Mouse (Mus musculus): ENCODE results near the gene Nme4. TPM values are rescaled to one million over a fixed set of nuclear protein-coding genes. Genes with fewer than 3 reads are reported as not detected.
"Not testable (repeated sequence)": the region's sequence is repeated elsewhere in the genome, so short reads cannot be mapped to it uniquely, and the experiment has no call there.

Nme4 gene
- polyA plus RNA-seq, 1 experiment from 2014 or later: 23.2 TPM

DNA sequence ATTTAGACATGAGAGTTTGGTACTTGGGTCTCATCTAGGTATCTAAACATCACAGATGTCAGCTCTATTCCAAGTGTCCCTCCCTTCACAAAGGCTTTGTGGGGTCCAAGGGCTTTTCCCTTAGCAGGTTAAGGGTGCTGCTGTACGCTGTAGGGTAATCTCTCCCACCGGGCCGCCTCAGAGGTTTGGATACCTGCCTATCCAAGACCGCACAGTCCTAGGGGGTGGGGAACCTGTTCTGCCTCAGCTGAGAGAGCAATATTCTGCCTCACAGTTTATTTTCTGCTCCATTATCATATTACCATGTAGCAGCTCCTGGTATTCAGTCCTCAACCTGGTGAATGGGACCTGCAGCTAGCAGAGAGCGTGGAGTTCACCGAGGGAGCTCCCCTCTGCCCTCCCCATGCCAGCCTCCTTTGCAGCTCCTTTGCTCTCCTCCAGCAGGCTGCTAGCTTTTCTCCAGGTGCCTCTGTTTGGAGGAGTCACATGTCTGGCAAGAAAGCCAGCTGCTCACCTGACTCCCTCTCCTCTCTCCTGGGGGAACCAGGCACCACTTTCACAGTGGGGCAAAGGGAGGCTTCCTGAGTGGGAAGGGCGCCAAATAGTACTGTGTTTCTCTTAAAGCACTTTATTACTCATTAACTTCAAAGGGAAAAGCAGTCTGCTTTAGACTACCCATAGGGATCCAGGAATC, 19.9 kb upstream of the Nme4 start:
- Histone ChIP-seq H3K27me3 (replicated peaks; ENCODE audit: control insufficient read depth, insufficient read depth, low read length) (peaks cover 34% of the 10 kb centered on the region), H3K4me1 (ENCODE audit: control insufficient read depth, insufficient read depth, low read depth, low read length) (peaks cover 13% of the 10 kb centered on the region)
- ATAC-seq: no peak

DNA sequence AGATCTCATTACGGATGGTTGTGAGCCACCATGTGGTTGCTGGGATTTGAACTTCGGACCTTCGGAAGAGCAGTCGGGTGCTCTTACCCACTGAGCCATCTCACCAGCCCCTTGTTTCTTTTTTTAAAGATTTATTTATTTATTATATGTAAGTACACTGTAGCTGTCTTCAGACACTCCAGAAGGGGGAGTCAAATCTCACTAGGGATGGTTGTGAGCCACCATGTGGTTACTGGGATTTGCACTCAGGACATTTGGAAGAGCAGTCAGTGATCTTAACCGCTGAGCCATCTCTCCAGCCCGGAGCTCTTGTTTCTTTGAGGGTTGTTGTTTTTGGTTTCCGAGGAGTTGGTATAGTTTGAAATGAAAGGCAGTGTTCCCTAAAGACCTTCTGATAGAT, 19.1 kb upstream of the Nme4 start:
- not testable (repeated sequence) for H3K4me2 ChIP-seq (ENCODE audit: low read length); H3K36me3 ChIP-seq (ENCODE audit: control insufficient read depth, insufficient read depth, low read length); H3K4me1 ChIP-seq (ENCODE audit: control insufficient read depth, insufficient read depth, low read depth, low read length); ATAC-seq; H3K27ac ChIP-seq (ENCODE audit: low read depth, low read length); H3K9me3 ChIP-seq (ENCODE audit: control insufficient read depth, low read length); H3K9ac ChIP-seq (ENCODE audit: low read depth, low read length); H3K4me3 ChIP-seq (ENCODE audit: low read length)
- 62% methylated on average over 7 of the region's 7 CpGs for WGBS
- H3K27me3 ChIP-seq (replicated peaks; ENCODE audit: control insufficient read depth, insufficient read depth, low read length): peaks cover 34% of the 10 kb centered on the region

More for the DNA sequence above, 19.9 kb upstream of the Nme4 start:
- H3K36me3 ChIP-seq (ENCODE audit: control insufficient read depth, insufficient read depth, low read length): no peaks in the 10 kb centered on the region
- H3K27ac ChIP-seq (ENCODE audit: low read depth, low read length): no peak overlapping the region
- H3K4me3 ChIP-seq (ENCODE audit: low read length): no peak overlapping the region
- no peak overlapping the region for H3K9ac ChIP-seq (ENCODE audit: low read depth, low read length)
- no peaks in the 10 kb centered on the region for H3K9me3 ChIP-seq (ENCODE audit: control insufficient read depth, low read length)
- no peak overlapping the region for H3K4me2 ChIP-seq (ENCODE audit: low read length)
- 84% methylated on average over 7 of the region's 7 CpGs for WGBS

DNA sequence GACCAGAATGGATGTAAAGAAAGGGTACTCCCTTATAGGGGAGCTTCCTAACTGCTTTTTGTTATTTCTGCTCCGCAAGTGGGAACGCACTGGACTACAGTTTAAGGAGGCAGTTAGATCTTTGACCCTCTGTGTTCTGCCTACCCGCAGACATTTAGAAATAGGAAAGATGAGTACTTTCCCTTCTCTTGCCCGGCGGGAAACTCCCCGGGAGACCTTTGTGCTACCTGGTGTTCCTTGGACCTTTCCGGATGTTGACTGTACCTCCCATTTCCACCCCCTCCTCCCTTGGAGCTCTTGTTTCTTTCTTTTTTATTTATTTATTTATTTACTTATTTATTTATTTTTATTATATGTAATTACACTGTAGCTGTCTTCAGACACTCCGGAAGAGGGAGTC, 18.7 kb upstream of the Nme4 start:
- ATAC-seq: no peak
- no peak overlapping the region for H3K27ac ChIP-seq (ENCODE audit: low read depth, low read length)
- peaks cover 34% of the 10 kb centered on the region for H3K27me3 ChIP-seq (replicated peaks; ENCODE audit: control insufficient read depth, insufficient read depth, low read length)
- H3K9me3 ChIP-seq (ENCODE audit: control insufficient read depth, low read length): no peaks in the 10 kb centered on the region
- H3K9ac ChIP-seq (ENCODE audit: low read depth, low read length): peak overlapping the region; percentile 94
- H3K4me2 ChIP-seq (ENCODE audit: low read length): peak overlapping the region; percentile 90
- no peaks in the 10 kb centered on the region for H3K36me3 ChIP-seq (ENCODE audit: control insufficient read depth, insufficient read depth, low read length)
- peak overlapping the region; percentile 71 for H3K4me3 ChIP-seq (ENCODE audit: low read length)
- 9% methylated on average over 8 of the region's 8 CpGs for whole genome bisulfite sequencing
- H3K4me1 ChIP-seq (ENCODE audit: control insufficient read depth, insufficient read depth, low read depth, low read length): peaks cover 9% of the 10 kb centered on the region

DNA sequence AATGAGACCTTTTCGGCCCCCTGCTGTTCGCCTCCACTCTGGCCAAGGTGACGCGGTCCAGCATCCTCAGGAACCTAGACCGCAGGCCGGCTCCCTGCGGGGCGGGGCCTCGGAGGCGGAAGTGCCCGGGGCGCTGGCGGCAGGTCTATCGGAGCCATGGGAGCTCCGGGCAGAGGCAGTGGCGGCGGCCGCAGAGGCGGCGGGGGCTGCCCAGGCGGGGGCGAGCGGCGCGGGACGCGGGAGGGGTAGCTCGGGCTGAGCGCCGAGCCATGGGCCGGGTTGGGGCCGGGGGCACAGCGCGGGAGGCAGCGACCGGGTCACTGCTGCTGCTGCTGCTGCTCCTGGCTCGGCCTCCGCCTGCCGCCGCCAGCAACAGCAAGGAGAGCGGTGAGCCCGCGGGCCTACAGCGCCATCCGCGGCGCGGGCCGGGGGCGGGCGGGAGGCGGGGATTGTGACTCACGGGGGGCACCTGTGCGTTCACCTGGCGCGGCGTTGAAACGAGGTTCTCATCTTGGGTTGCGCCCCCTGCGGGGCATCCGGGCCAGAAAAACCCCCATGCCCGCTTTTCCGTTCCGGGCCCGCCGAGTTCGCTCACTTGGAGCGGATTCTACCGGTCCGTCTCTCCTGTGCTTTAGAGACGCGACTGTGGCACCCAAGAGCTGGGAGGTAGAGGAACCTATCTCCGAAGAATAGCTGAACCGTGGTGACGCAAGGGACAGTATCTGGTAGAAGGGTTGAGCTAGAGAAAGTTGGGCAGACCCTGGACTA, 18.0 kb upstream of the Nme4 start, which contains the start of gene Tmem8:
Tmem8 (plus strand) TSS at position 119 of the 768 bp plus-strand sequence.
- no peaks in the 10 kb centered on the region for H3K36me3 ChIP-seq (ENCODE audit: control insufficient read depth, insufficient read depth, low read length)
- peak within 1 kb of the TSS; percentile 90 for H3K4me2 ChIP-seq (ENCODE audit: low read length)
- H3K9ac ChIP-seq (ENCODE audit: low read depth, low read length): peak within 1 kb of the TSS; percentile 94
- H3K27ac ChIP-seq (ENCODE audit: low read depth, low read length): peak within 1 kb of the TSS; percentile 73
- H3K9me3 ChIP-seq (ENCODE audit: control insufficient read depth, low read length): no peaks in the 10 kb centered on the region
- WGBS: under 1% methylated on average over 65 of the region's 75 CpGs
- peaks cover 9% of the 10 kb centered on the region for H3K4me1 ChIP-seq (ENCODE audit: control insufficient read depth, insufficient read depth, low read depth, low read length)
- peaks cover 34% of the 10 kb centered on the region for H3K27me3 ChIP-seq (replicated peaks; ENCODE audit: control insufficient read depth, insufficient read depth, low read length)
- peak within 1 kb of the TSS; percentile 71 for H3K4me3 ChIP-seq (ENCODE audit: low read length)
- ATAC-seq: peak; percentile 72

DNA sequence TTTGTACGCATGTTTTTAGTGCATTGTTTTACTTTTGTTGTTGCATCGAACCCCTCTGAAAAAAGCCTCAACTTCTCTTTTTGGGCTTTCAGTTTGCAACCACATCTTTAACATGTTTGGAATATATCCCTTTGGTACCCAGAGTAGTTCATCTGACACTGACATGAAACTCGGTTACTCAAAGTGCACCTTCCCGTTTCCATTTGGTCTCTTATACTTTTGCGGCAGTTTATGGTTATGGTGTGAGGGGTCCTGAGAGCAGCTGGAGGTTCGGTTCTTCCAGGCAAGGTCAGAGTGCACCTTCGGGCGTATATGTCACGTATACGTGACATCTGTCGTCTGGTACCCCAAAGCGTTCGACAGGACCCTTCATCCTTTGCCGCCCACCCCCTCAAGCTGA, 17.3 kb upstream of the Nme4 start:
- 0 out of 2 replicates have a peak, but pooled peaks have one; percentile 3 for ATAC-seq
- peaks cover 9% of the 10 kb centered on the region for H3K4me1 ChIP-seq (ENCODE audit: control insufficient read depth, insufficient read depth, low read depth, low read length)
- peak overlapping the region; percentile 71 for H3K4me3 ChIP-seq (ENCODE audit: low read length)
- 18% methylated on average over 14 of the region's 14 CpGs for WGBS
- peaks cover 30% of the 10 kb centered on the region for H3K27me3 ChIP-seq (replicated peaks; ENCODE audit: control insufficient read depth, insufficient read depth, low read length)
- H3K36me3 ChIP-seq (ENCODE audit: control insufficient read depth, insufficient read depth, low read length): no peaks in the 10 kb centered on the region
- H3K4me2 ChIP-seq (ENCODE audit: low read length): peak overlapping the region; percentile 90
- H3K9ac ChIP-seq (ENCODE audit: low read depth, low read length): peak overlapping the region; percentile 94
- no peaks in the 10 kb centered on the region for H3K9me3 ChIP-seq (ENCODE audit: control insufficient read depth, low read length)
- no peak overlapping the region for H3K27ac ChIP-seq (ENCODE audit: low read depth, low read length)

DNA sequence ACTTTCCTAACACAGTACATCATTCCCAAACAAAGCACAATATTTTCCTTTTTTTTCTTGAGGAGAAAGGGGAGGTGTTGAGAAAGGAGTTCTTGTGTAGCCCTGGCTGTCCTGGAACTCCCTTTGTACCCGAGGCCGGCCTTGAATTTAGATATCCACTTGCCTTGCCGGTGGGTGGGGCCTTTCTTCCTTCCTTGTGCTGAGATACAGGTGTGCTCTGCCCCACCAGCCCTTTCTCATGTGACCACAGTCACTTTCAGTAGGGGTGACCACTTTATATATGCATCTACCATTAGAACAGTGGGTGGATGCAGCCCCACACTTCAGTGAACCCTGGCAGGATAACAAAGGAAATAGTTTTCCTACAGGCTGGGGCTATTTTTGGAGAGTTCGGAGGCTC, 16.3 kb upstream of the Nme4 start:
- Histone ChIP-seq H3K27me3 (replicated peaks; ENCODE audit: control insufficient read depth, insufficient read depth, low read length) (peaks cover 24% of the 10 kb centered on the region), H3K4me1 (ENCODE audit: control insufficient read depth, insufficient read depth, low read depth, low read length) (peaks cover 9% of the 10 kb centered on the region), H3K9ac (ENCODE audit: low read depth, low read length) (no peak overlapping the region), H3K4me2 (ENCODE audit: low read length) (no peak overlapping the region), H3K4me3 (ENCODE audit: low read length) (no peak overlapping the region), H3K9me3 (ENCODE audit: control insufficient read depth, low read length) (no peaks in the 10 kb centered on the region), H3K27ac (ENCODE audit: low read depth, low read length) (no peak overlapping the region), H3K36me3 (ENCODE audit: control insufficient read depth, insufficient read depth, low read length) (no peaks in the 10 kb centered on the region)
- ATAC-seq: no peak
- 28% methylated on average over 4 of the region's 4 CpGs for WGBS

DNA sequence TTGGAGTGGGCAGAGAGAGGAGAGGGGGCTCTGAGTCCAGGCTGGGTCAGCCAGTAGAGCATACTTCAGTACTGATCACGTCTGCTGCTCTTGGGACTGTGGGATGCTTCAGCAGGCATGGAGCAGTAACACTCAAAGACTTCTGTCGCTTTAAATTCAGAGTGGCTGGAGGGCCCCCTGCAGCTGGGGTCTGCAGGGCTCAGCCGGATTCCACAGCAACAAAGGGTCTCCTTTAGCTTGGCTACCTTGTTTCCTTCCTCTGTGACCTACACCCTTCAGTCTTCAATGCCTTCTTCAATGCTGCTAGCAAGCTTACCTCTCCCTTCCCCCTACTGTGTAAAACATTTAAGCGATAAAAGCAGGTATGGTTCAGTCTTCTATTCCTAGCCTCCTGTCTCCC, 15.6 kb upstream of the Nme4 start:
- ATAC-seq: no peak
- WGBS: 4% methylated on average over 4 of the region's 4 CpGs
- no peak overlapping the region for H3K4me2 ChIP-seq (ENCODE audit: low read length)
- peaks cover 20% of the 10 kb centered on the region for H3K27me3 ChIP-seq (replicated peaks; ENCODE audit: control insufficient read depth, insufficient read depth, low read length)
- H3K27ac ChIP-seq (ENCODE audit: low read depth, low read length): no peak overlapping the region
- H3K9ac ChIP-seq (ENCODE audit: low read depth, low read length): no peak overlapping the region
- H3K36me3 ChIP-seq (ENCODE audit: control insufficient read depth, insufficient read depth, low read length): no peaks in the 10 kb centered on the region
- peaks cover 9% of the 10 kb centered on the region for H3K4me1 ChIP-seq (ENCODE audit: control insufficient read depth, insufficient read depth, low read depth, low read length)
- H3K4me3 ChIP-seq (ENCODE audit: low read length): no peak overlapping the region
- H3K9me3 ChIP-seq (ENCODE audit: control insufficient read depth, low read length): no peaks in the 10 kb centered on the region

DNA sequence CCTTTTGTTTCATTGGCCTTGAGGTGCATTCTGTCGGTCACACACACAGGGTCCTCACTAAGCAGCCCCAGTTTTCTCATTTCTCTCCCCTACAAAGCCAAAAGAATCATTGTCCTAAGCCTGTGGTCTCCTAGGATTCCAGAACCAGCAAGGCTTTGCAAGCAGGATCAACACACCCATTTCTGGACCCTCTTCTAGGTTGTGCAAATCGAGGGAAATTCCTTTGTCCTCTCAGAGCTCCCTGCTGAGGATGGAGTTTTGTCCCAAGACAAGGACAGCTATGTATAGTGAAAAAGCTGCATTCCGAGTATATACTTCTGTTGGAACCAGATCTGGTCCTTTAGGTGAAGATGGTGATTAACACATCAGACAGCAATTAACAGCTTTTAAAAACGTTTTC, 14.8 kb upstream of the Nme4 start:
- no peaks in the 10 kb centered on the region for H3K36me3 ChIP-seq (ENCODE audit: control insufficient read depth, insufficient read depth, low read length)
- no peak overlapping the region for H3K27ac ChIP-seq (ENCODE audit: low read depth, low read length)
- peaks cover 9% of the 10 kb centered on the region for H3K4me1 ChIP-seq (ENCODE audit: control insufficient read depth, insufficient read depth, low read depth, low read length)
- H3K4me3 ChIP-seq (ENCODE audit: low read length): no peak overlapping the region
- H3K4me2 ChIP-seq (ENCODE audit: low read length): no peak overlapping the region
- no peaks in the 10 kb centered on the region for H3K9me3 ChIP-seq (ENCODE audit: control insufficient read depth, low read length)
- 18% methylated on average over 4 of the region's 4 CpGs for WGBS
- no peak overlapping the region for H3K9ac ChIP-seq (ENCODE audit: low read depth, low read length)
- peaks cover 11% of the 10 kb centered on the region for H3K27me3 ChIP-seq (replicated peaks; ENCODE audit: control insufficient read depth, insufficient read depth, low read length)
- ATAC-seq: no peak

DNA sequence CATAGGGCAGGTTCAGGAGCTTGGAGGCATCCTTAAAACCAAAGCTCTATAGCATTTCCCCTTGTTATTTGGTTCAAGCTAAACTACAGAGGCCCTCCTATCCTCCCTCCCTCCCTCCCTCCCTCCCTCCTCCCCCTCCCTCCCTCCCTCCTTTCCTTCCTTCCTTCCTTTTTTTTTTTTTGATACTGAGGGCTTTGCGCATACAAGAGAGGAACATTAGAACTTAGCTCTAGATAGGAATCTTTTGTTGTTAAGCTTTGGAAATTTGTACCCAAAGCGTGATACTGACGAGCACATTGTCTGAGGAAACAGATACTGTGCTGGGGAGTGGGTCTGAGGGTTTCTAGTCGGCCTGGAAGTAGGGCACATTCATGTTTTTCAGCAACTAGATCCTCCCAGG, 10.2 kb upstream of the Nme4 start:
- no peak overlapping the region for H3K4me2 ChIP-seq (ENCODE audit: low read length)
- H3K9ac ChIP-seq (ENCODE audit: low read depth, low read length): no peak overlapping the region
- WGBS: 67% methylated on average over 4 of the region's 4 CpGs
- H3K27ac ChIP-seq (ENCODE audit: low read depth, low read length): no peak overlapping the region
- H3K36me3 ChIP-seq (ENCODE audit: control insufficient read depth, insufficient read depth, low read length): no peaks in the 10 kb centered on the region
- H3K4me3 ChIP-seq (ENCODE audit: low read length): no peak overlapping the region
- no peak for ATAC-seq
- no peaks in the 10 kb centered on the region for H3K4me1 ChIP-seq (ENCODE audit: control insufficient read depth, insufficient read depth, low read depth, low read length)
- H3K27me3 ChIP-seq (replicated peaks; ENCODE audit: control insufficient read depth, insufficient read depth, low read length): no peaks in the 10 kb centered on the region; the same call in 1 of the 2 replicates
- H3K9me3 ChIP-seq (ENCODE audit: control insufficient read depth, low read length): no peaks in the 10 kb centered on the region

Measured in hindbrain, embryonic 16.5 days (tissue).